Mouse (Mus musculus) stomach, embryonic 14.5 days (tissue): ENCODE data around the gene Sult5a1. TPM values are rescaled to one million over a fixed set of nuclear protein-coding genes. Genes with fewer than 3 reads are reported as not detected.
A peak's percentile ranks its signal among the peaks of the same experiment; 100 is the strongest.

Experiments used
- ATAC-seq: fragments of 200-750 bp; cut with Nextera tagmentation; 2 replicates; pipeline ENCODE4 v1.8.0; 2017; ENCODE audit warnings: low read depth, moderate TSS enrichment; ENCODE audit not compliant: insufficient number of reproducible peaks, insufficient read depth, low FRiP score
- H3K27ac ChIP-seq: fragments of 300-500 bp; sonication (generic); 2 replicates; pipeline ENCODE4 v1.5.1; 2014; ENCODE audit warnings: mild to moderate bottlenecking, low read length, moderate library complexity, mixed read lengths
- H3K27me3 ChIP-seq: fragments of 300-500 bp; sonication (generic); 2 replicates; pipeline ENCODE4 v1.6.1; 2014; ENCODE audit warnings: low read length, control low read depth, mixed read lengths; ENCODE audit not compliant: control insufficient read depth, insufficient read depth
- H3K36me3 ChIP-seq: fragments of 300-500 bp; sonication (generic); 2 replicates; pipeline ENCODE4 v1.6.1; 2014; ENCODE audit warnings: mild to moderate bottlenecking, control low read depth, low read length, moderate library complexity, mixed read lengths; ENCODE audit not compliant: control insufficient read depth, insufficient read depth
- H3K4me1 ChIP-seq: fragments of 300-500 bp; sonication (generic); 2 replicates; pipeline ENCODE4 v1.6.1; 2014; ENCODE audit warnings: low read length, control low read depth, mixed read lengths; ENCODE audit not compliant: control insufficient read depth, insufficient read depth
- H3K4me2 ChIP-seq: fragments of 300-500 bp; sonication (generic); replicated peaks from 2 replicates; pipeline ENCODE4 v1.6.1; 2014; ENCODE audit warnings: low read depth, low read length, control low read depth
- H3K4me3 ChIP-seq: fragments of 300-500 bp; sonication (generic); 2 replicates; pipeline ENCODE4 v1.5.1; 2014; ENCODE audit warnings: low read depth, low read length, control low read depth
- H3K9ac ChIP-seq: fragments of 300-500 bp; sonication (generic); replicated peaks from 2 replicates; pipeline ENCODE4 v1.6.1; 2014; ENCODE audit warnings: low read depth, mild to moderate bottlenecking, control low read depth, low read length, moderate library complexity, mixed read lengths
- H3K9me3 ChIP-seq: fragments of 300-500 bp; sonication (generic); 2 replicates; pipeline ENCODE4 v1.6.1; 2016; ENCODE audit warnings: low read depth, low read length, control low read depth; ENCODE audit not compliant: control insufficient read depth
- WGBS: fragments of 180-500 bp; shearing (Covaris S2); extraction: QIAGEN DNeasy Blood & Tissue Kit; methylation state at CpG from one replicate; pipeline ENCODE4 v1.1.7; 2014; 5-methylcytosine and 5-hydroxymethylcytosine counted together
- polyA plus RNA-seq: library from polyadenylated mRNA; unstranded; fragments of >200 nt; fragmentation: Nextera tagmentation; extraction: Ambion mirVana; gene quantifications from 2 replicates; pipeline ENCODE4 v1.2.1, GENCODE M21; 2014

Sult5a1 gene
- polyA plus RNA-seq, 1 experiment from 2014 or later: 23.9 TPM

- WGBS: 59% methylated on average over 9 of the region's 9 CpGs
- Histone ChIP-seq H3K9ac (no peak overlapping the region), H3K9me3 (0 out of 2 replicates have a peak, but pooled peaks cover 3% of the 10 kb centered on the region), H3K4me2 (no peak overlapping the region), H3K4me3 (no peak overlapping the region), H3K36me3 (no peaks in the 10 kb centered on the region), H3K27me3 (no peaks in the 10 kb centered on the region), H3K27ac (no peak overlapping the region), H3K4me1 (peaks cover 7% of the 10 kb centered on the region)
- ATAC-seq: no peak
Observed at GRCm38 (mm10) chr8:123131041-123131440, 27.1 kb downstream of the Sult5a1 start.

- WGBS: 9% methylated on average over 19 of the region's 19 CpGs
- no peak overlapping the region for H3K4me3 ChIP-seq
- ATAC-seq: peak; percentile 76
- H3K9me3 ChIP-seq: no peaks in the 10 kb centered on the region
- no peaks in the 10 kb centered on the region for H3K27me3 ChIP-seq
- no peaks in the 10 kb centered on the region for H3K36me3 ChIP-seq
- H3K9ac ChIP-seq: no peak overlapping the region
- no peak overlapping the region; the same call in 1 of the 2 replicates for H3K4me2 ChIP-seq
- no peak overlapping the region for H3K27ac ChIP-seq
- H3K4me1 ChIP-seq: peaks cover 3% of the 10 kb centered on the region; the same call in 1 of the 2 replicates
Observed at GRCm38 (mm10) chr8:123126193-123126816, 31.8 kb downstream of the Sult5a1 start.

GRCm38 (mm10) chr8:123122670-123123069, 35.4 kb downstream of the Sult5a1 start:
- Histone ChIP-seq H3K27ac (no peak overlapping the region), H3K4me3 (no peak overlapping the region), H3K4me1 (peaks cover 6% of the 10 kb centered on the region), H3K9ac (no peak overlapping the region), H3K27me3 (peaks cover 12% of the 10 kb centered on the region), H3K4me2 (no peak overlapping the region), H3K36me3 (no peaks in the 10 kb centered on the region), H3K9me3 (no peaks in the 10 kb centered on the region)
- WGBS: 80% methylated on average over 5 of the region's 5 CpGs
- ATAC-seq: no peak

GRCm38 (mm10) chr8:123122059-123122458, 36.1 kb downstream of the Sult5a1 start:
- peaks cover 15% of the 10 kb centered on the region for H3K27me3 ChIP-seq
- H3K4me1 ChIP-seq: peaks cover 10% of the 10 kb centered on the region
- ATAC-seq: no peak
- no peak overlapping the region for H3K4me2 ChIP-seq
- H3K27ac ChIP-seq: no peak overlapping the region
- 37% methylated on average over 9 of the region's 9 CpGs for WGBS
- H3K9me3 ChIP-seq: no peaks in the 10 kb centered on the region
- no peaks in the 10 kb centered on the region for H3K36me3 ChIP-seq
- no peak overlapping the region for H3K4me3 ChIP-seq
- no peak overlapping the region for H3K9ac ChIP-seq

- Histone ChIP-seq H3K36me3 (no peaks in the 10 kb centered on the region), H3K9ac (no peak overlapping the region; the same call in 1 of the 2 replicates), H3K4me1 (peaks cover 10% of the 10 kb centered on the region), H3K4me2 (peak overlapping the region; percentile 95), H3K27ac (no peak overlapping the region), H3K4me3 (peak overlapping the region; percentile 44), H3K9me3 (no peaks in the 10 kb centered on the region), H3K27me3 (peaks cover 28% of the 10 kb centered on the region)
- WGBS: 5% methylated on average over 17 of the region's 17 CpGs
- no peak for ATAC-seq
Observed at GRCm38 (mm10) chr8:123117744-123118143, 40.4 kb downstream of the Sult5a1 start.

GRCm38 (mm10) chr8:123117127-123117731, 40.9 kb downstream of the Sult5a1 start, which contains the start of gene Cpne7:
TSS of gene Cpne7 (plus strand) at chr8:123117374.
- 0 out of 2 replicates have a peak, but pooled peaks have one; percentile 35 for ATAC-seq
- under 1% methylated on average over 51 of the region's 51 CpGs for WGBS
- Histone ChIP-seq H3K4me3 (peak within 1 kb of the TSS; percentile 44), H3K27me3 (peaks cover 28% of the 10 kb centered on the region), H3K36me3 (no peaks in the 10 kb centered on the region), H3K9ac (no peak within 1 kb of the TSS; the same call in 1 of the 2 replicates), H3K4me1 (peaks cover 10% of the 10 kb centered on the region), H3K4me2 (peak within 1 kb of the TSS; percentile 95), H3K9me3 (no peaks in the 10 kb centered on the region), H3K27ac (no peak within 1 kb of the TSS)

- ATAC-seq: no peak
- H3K4me3 ChIP-seq: no peak overlapping the region
- no peaks in the 10 kb centered on the region for H3K36me3 ChIP-seq
- H3K9ac ChIP-seq: no peak overlapping the region
- WGBS: 34% methylated on average over 3 of the region's 3 CpGs
- H3K27ac ChIP-seq: no peak overlapping the region
- no peak overlapping the region for H3K4me2 ChIP-seq
- no peaks in the 10 kb centered on the region for H3K9me3 ChIP-seq
- H3K27me3 ChIP-seq: peaks cover 28% of the 10 kb centered on the region
- H3K4me1 ChIP-seq: peaks cover 10% of the 10 kb centered on the region
Observed at GRCm38 (mm10) chr8:123114644-123115043, 43.5 kb downstream of the Sult5a1 start.

GRCm38 (mm10) chr8:123113908-123114469, 44.1 kb downstream of the Sult5a1 start:
- peaks cover 28% of the 10 kb centered on the region for H3K27me3 ChIP-seq

More at GRCm38 (mm10) chr8:123113908-123114469, 44.1 kb downstream of the Sult5a1 start:
- WGBS: 49% methylated on average over 2 of the region's 2 CpGs
- Histone ChIP-seq H3K4me2 (no peak overlapping the region), H3K4me1 (peaks cover 10% of the 10 kb centered on the region), H3K36me3 (no peaks in the 10 kb centered on the region), H3K9me3 (no peaks in the 10 kb centered on the region), H3K4me3 (no peak overlapping the region), H3K27ac (no peak overlapping the region), H3K9ac (no peak overlapping the region)
- ATAC-seq: no peak
